Mouse (Mus musculus) lung, embryonic 14.5 days (tissue): ENCODE measurements around the gene Ccdc12. TPM values are rescaled to one million over a fixed set of nuclear protein-coding genes. Genes with fewer than 3 reads are reported as not detected.

Source experiments
- ATAC-seq: fragments of 200-750 bp; cut with Nextera tagmentation; 2 replicates; pipeline ENCODE4 v1.8.0; 2017; ENCODE audit warnings: mild to moderate bottlenecking, moderate TSS enrichment, moderate library complexity; ENCODE audit not compliant: insufficient read depth
- DNase-seq: peaks from one replicate; pipeline ENCODE4 v3.0.0-alpha.2; 2015
- H3K27ac ChIP-seq: fragments of 300-500 bp; sonication (generic); 2 replicates; pipeline ENCODE4 v1.5.1; 2014; ENCODE audit warnings: low read depth, mild to moderate bottlenecking, moderate library complexity
- H3K27me3 ChIP-seq: fragments of 300-500 bp; sonication (generic); 2 replicates; pipeline ENCODE4 v1.6.1; 2014; ENCODE audit warnings: low read length, control low read depth; ENCODE audit not compliant: insufficient read depth
- H3K36me3 ChIP-seq: fragments of 300-500 bp; sonication (generic); 2 replicates; pipeline ENCODE4 v1.6.1; 2014; ENCODE audit warnings: control low read depth; ENCODE audit not compliant: insufficient read depth
- H3K4me1 ChIP-seq: fragments of 300-500 bp; sonication (generic); 2 replicates; pipeline ENCODE4 v1.6.1; 2014; ENCODE audit warnings: antibody characterized with exemption, control low read depth; ENCODE audit not compliant: insufficient read depth
- H3K4me2 ChIP-seq: fragments of 300-500 bp; sonication (generic); 2 replicates; pipeline ENCODE4 v1.6.1; 2014; ENCODE audit warnings: mild to moderate bottlenecking
- H3K4me3 ChIP-seq: fragments of 300-500 bp; sonication (generic); 2 replicates; pipeline ENCODE4 v1.5.1; 2014; ENCODE audit warnings: low read depth, low read length
- H3K9ac ChIP-seq: fragments of 300-500 bp; sonication (generic); 2 replicates; pipeline ENCODE4 v1.6.1; 2014
- H3K9me3 ChIP-seq: fragments of 300-500 bp; sonication (generic); 2 replicates; pipeline ENCODE4 v1.6.1; 2016; ENCODE audit warnings: low read depth, low read length, control low read depth
- CTCF ChIP-seq: IDR thresholded peaks from 2 replicates; pipeline ENCODE4 v1.5.1; 2016; ENCODE audit warnings: antibody characterized with exemption, low read depth
- WGBS: fragments of 180-500 bp; shearing (Covaris S2); extraction: QIAGEN DNeasy Blood & Tissue Kit; methylation state at CpG from one replicate; pipeline ENCODE4 v1.1.7; 2014; 5-methylcytosine and 5-hydroxymethylcytosine counted together
- polyA plus RNA-seq: library from polyadenylated mRNA; unstranded; fragments of >200 nt; fragmentation: Nextera tagmentation; extraction: Ambion mirVana; gene quantifications from 2 replicates; pipeline ENCODE4 v1.2.1, GENCODE M21; 2014

Gene Ccdc12
- polyA plus RNA-seq, 1 experiment from 2014 or later, result 155 TPM

DNA sequence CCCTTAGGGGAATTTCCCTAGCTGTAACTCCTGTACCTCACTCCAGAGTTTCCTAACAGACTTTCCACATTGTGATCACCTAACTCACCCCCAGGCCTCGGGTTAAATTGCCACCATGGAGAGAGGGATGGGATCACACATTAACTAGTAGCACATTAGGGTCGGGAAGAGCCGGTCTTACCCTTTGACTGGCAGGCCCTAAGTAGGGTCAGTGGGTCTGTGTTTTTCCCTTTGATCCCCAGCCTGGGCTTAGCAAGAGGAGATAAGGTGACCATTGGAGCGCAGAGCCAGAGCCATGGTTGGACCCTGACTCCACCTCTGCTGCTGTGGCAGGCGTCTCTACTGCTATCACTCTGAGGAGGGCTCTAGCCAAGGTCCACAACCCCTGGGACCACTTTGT, 89.4 kb downstream of the Ccdc12 start:
- Histone ChIP-seq H3K9ac (no peak overlapping the region), H3K27me3 (peaks cover 40% of the 10 kb centered on the region; the same call in 1 of the 2 replicates), H3K36me3 (peaks cover 4% of the 10 kb centered on the region; the same call in 1 of the 2 replicates), H3K9me3 (no peaks in the 10 kb centered on the region), H3K4me1 (peaks cover 8% of the 10 kb centered on the region), H3K4me3 (no peak overlapping the region), H3K27ac (no peak overlapping the region), H3K4me2 (no peak overlapping the region)
- no peak for TF ChIP-seq CTCF
- ATAC-seq (no peak), DNase-seq (no peak)
- WGBS, result 40% methylated on average over 5 of the region's 5 CpGs

DNA sequence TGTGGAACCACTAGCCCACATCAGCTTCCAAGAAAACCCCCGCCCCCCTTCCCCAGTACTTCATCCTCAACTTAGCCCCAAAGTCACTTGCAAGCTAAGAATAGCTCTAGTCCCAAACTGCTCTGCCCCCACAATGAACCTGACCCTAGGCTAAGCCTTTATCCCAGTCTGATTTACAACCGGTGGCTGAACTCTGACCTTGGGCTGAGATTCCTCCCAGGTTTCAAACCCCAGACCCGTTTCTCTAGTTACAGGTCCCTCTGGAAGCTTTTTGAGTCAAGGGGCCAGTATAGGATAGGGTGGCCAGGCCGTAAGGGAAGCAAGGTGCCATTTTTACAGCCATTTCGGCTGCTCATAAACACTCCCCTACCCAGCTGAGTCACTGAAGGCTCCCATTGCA, 89.9 kb downstream of the Ccdc12 start:
- TF ChIP-seq CTCF, result no peak
- Histone ChIP-seq H3K9ac (no peak overlapping the region), H3K9me3 (no peaks in the 10 kb centered on the region), H3K4me1 (peaks cover 13% of the 10 kb centered on the region), H3K36me3 (0 out of 2 replicates have a peak, but pooled peaks cover 1% of the 10 kb centered on the region), H3K27me3 (peaks cover 37% of the 10 kb centered on the region; the same call in 1 of the 2 replicates), H3K4me3 (no peak overlapping the region), H3K27ac (no peak overlapping the region), H3K4me2 (no peak overlapping the region)
- DNase-seq, result no peak
- WGBS, result 41% methylated on average over 5 of the region's 5 CpGs
- no peak for ATAC-seq

DNA sequence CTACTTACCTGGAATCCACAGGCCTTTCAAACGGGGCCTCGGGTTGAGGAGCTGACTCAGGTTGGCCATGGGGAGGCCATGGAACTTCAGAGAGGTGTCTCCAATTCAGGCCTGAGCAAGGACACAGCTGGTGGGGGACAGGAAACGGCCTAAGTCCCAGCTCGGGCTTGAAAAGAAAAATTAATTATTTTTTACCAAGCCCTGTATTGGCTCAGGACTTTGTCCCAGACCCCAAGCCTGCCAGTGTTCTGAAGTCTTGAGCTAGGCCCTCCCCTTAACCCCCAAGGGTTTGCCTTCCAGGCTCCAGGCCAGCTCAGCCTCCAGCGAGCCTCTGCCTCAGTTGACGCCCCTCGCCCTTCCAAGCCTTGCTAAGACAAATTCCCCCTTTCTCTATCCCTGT, 90.7 kb downstream of the Ccdc12 start, which contains the start of gene Pth1r:
TSS of gene Pth1r (minus strand) at position 185 of the 400 bp plus-strand sequence.
- DNase-seq (peak; percentile 64), ATAC-seq (no peak)
- no peak for TF ChIP-seq CTCF
- no peak within 1 kb of the TSS for H3K4me3 ChIP-seq
- no peak within 1 kb of the TSS for H3K4me2 ChIP-seq
- peaks cover 30% of the 10 kb centered on the region; the same call in 1 of the 2 replicates for H3K27me3 ChIP-seq
- 40% methylated on average over 7 of the region's 7 CpGs for WGBS
- H3K36me3 ChIP-seq, result no peaks in the 10 kb centered on the region
- no peaks in the 10 kb centered on the region for H3K9me3 ChIP-seq
- peaks cover 19% of the 10 kb centered on the region for H3K4me1 ChIP-seq
- H3K9ac ChIP-seq, result no peak within 1 kb of the TSS
- H3K27ac ChIP-seq, result no peak within 1 kb of the TSS; the same call in 1 of the 2 replicates

- peaks cover 19% of the 10 kb centered on the region for H3K4me1 ChIP-seq
- no peak overlapping the region for H3K27ac ChIP-seq
- WGBS, result 48% methylated on average over 2 of the region's 2 CpGs
- no peak overlapping the region for H3K4me3 ChIP-seq
- H3K36me3 ChIP-seq, result no peaks in the 10 kb centered on the region
- no peak overlapping the region for H3K4me2 ChIP-seq
- no peaks in the 10 kb centered on the region for H3K9me3 ChIP-seq
- no peak for DNase-seq
- no peak overlapping the region for H3K9ac ChIP-seq
- ATAC-seq, result no peak
- TF ChIP-seq CTCF, result no peak
- H3K27me3 ChIP-seq, result peaks cover 18% of the 10 kb centered on the region; the same call in 1 of the 2 replicates
Measured at GRCm38 (mm10) chr9:110748451-110748850, 92.1 kb downstream of the Ccdc12 start.

- no peaks in the 10 kb centered on the region for H3K27me3 ChIP-seq
- H3K4me1 ChIP-seq, result peaks cover 19% of the 10 kb centered on the region
- peak overlapping the region; percentile 11; the same call in 1 of the 2 replicates for H3K4me2 ChIP-seq
- no peaks in the 10 kb centered on the region for H3K36me3 ChIP-seq
- no peaks in the 10 kb centered on the region for H3K9me3 ChIP-seq
- no peak for TF ChIP-seq CTCF
- DNase-seq, result peak; percentile 66
- ATAC-seq, result peak; percentile 70
- H3K9ac ChIP-seq, result no peak overlapping the region; the same call in 1 of the 2 replicates
- no peak overlapping the region for H3K4me3 ChIP-seq
- H3K27ac ChIP-seq, result peak overlapping the region; percentile 61
- 19% methylated on average over 14 of the region's 14 CpGs for WGBS
Measured at GRCm38 (mm10) chr9:110750404-110751187, 94.3 kb downstream of the Ccdc12 start.

DNA sequence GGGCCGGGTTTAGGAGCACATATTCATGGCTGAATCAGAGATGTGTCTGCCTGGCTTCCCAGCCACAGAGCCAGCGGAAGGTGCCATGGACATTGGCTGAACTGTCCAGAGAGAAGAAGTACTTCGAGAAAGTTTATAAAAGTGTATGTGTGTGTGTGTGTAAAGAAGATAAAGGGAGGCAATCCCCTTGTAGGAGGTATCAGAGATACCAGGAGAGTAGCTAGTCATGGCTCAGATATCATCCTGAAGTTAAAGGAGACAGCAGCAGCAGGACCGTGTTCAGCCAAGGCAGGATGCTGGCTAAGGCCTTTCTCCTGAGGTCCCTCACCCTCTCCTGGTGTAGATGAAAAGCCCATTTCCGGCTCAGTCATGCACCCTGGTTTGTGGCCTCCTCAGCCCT, 95.1 kb downstream of the Ccdc12 start:
- Histone ChIP-seq H3K36me3 (no peaks in the 10 kb centered on the region), H3K4me2 (peak overlapping the region; percentile 11; the same call in 1 of the 2 replicates), H3K27me3 (no peaks in the 10 kb centered on the region), H3K4me1 (peaks cover 18% of the 10 kb centered on the region), H3K9ac (no peak overlapping the region; the same call in 1 of the 2 replicates), H3K9me3 (no peaks in the 10 kb centered on the region), H3K27ac (peak overlapping the region; percentile 61), H3K4me3 (no peak overlapping the region)
- 63% methylated on average over 5 of the region's 5 CpGs for WGBS
- no peak for TF ChIP-seq CTCF
- DNase-seq (no peak), ATAC-seq (no peak)

GRCm38 (mm10) chr9:110752917-110753435, 96.7 kb downstream of the Ccdc12 start:
- Histone ChIP-seq H3K4me1 (peaks cover 13% of the 10 kb centered on the region), H3K4me3 (no peak overlapping the region), H3K9ac (no peak overlapping the region), H3K4me2 (no peak overlapping the region), H3K36me3 (no peaks in the 10 kb centered on the region), H3K27me3 (no peaks in the 10 kb centered on the region), H3K27ac (no peak overlapping the region), H3K9me3 (no peaks in the 10 kb centered on the region)
- no peak for ATAC-seq
- no peak for DNase-seq
- TF ChIP-seq CTCF, result no peak
- WGBS, result 80% methylated on average over 4 of the region's 4 CpGs
